Mouse (Mus musculus): ENCODE measurements around the gene Wdr1. TPM values are rescaled to one million over a fixed set of nuclear protein-coding genes. Genes with fewer than 3 reads are reported as not detected.

Wdr1 gene
- total RNA-seq, 2 experiments from 2014 or later: 122 to 133 TPM

DNA sequence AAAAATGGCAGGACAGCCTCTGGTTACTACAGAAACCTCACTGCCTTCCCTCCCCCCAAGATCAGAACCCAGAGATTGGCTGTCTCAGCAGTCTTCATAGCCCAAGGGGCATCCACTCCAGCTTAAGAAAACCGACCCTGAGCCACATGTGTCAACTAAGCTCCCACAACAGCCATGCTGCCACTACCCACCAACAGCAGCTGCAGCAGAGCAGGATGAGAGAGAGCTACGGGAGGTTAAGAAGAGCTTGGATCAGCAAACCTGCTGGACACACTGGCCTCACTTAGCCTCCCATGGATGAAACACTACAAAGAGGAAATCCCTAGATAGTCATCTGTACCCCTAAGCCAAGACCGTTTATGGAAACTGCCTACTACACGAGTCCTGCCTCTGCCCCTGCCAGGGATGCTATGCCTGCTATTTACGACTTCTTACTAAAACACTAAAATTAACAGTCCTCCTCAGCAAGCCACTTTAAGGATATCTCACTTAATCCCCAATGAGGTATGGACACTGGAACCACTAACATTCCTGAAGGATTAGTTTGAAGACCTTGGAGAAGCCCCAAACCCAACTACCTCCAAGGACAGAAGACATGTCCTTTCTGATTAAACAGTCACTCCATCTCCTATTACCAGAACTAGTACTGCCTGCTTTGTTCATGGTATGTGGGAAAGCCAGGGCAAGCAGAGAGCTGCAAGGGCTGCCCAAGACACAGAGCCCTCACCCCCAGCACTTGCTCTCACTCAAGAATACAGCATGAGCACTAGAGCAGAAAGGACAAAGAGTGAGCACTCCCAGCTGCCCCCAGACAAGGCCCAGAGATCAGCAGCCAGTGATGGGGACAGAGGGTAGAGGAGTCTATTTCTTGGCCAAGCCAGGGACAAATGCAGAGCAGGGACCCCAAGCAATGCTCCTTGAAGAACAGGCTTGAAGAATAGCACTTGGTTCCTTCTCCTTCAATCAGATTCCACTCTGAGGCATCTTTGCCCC lies 18.3 kb downstream of the Wdr1 start:
- DNase-seq: no peak

DNA sequence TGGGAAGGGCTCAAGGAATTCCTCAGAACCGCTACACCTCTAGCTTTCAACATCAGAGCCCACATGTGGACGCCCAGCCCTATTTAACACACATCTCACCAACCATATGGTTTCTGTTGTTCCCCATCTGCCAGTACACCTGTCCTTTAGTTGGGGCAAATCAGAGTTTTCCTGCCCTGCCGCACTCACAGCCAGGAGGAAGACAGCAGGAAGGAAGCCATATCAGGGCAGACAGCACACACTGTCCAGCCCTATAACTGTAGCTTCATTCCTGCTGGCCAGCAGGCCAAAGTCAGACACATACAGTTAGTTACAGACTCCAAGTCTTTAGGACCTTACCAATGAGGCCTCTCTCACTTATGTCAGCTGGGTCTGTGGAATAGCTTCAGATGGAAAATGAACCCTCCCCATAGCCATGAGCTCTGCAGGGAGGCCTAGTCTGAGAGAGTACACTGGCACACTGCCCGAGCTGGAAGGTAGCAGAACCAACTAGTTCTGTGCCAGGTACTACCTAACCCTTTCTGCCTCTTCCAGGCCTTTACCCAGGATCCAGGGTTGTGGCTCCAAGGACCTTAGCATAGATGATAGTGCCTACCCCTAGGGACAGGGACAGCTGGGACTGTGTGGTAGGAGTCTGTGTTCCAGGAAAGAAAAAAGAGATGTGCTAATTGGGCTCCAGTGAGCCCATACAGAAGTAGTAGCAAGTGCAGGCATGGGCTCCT lies 19.4 kb downstream of the Wdr1 start:
- DNase-seq: peak; percentile 67 to 74

DNA sequence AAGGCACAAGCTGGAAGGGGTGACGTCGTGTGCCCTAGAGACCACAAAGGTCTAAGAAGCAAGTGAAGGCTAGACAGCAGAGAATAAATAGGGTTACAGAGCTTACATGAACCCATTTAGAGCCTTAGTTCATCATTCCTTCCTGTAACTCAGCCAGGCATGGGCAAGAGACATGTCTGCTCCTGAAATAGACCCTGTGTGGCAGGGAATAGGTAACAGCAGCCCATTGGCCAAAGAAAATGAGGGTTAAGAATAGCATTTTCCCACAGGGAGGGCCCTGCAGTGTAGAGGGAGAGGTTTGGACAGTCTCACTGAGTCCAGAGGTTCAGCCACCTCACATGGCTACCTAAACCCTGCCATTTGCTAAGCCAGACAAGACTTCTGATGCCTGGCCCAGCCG lies 21.3 kb downstream of the Wdr1 start:
- peak in 1 of 2 experiments; percentile 64 for DNase-seq

DNA sequence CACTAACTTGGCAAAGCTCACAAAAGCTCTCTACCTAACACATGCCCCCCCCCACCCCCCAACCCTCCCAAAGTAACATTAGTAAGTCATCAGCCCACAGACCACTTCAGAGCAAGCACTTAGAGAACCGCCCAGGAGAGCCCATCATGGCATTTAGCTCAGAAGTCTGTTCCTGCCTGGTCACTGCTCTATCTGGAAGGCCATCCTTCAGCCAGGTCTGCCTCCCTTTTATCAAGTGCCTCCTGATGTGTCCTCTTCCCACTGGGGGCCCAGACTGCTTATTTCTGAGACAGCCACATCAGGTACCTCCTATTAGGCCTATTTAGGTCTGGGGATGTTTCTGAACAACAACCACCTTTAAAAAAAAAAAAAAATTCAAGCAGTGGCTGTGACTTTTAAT lies 22.1 kb downstream of the Wdr1 start:
- no peak for DNase-seq

DNA sequence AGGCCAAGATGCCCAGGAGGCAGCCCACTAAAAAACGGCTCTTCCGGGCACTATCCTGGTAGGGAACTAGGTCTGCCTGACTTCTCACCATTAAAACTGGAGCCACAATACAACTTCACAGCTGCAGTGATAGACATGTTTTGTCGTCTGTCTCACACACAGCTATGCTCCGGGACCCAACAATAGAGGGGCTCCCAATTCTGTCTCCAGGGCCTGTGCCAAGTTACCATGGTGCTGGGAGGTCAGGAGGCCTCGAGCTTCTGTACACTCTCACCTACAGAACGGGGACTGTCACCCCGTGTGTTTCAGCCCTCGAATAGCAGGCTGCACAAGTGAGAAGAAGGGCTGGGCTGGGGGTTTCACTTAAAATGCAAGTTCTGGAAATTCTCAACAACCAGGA lies 24.5 kb downstream of the Wdr1 start:
- no peak for DNase-seq

DNA sequence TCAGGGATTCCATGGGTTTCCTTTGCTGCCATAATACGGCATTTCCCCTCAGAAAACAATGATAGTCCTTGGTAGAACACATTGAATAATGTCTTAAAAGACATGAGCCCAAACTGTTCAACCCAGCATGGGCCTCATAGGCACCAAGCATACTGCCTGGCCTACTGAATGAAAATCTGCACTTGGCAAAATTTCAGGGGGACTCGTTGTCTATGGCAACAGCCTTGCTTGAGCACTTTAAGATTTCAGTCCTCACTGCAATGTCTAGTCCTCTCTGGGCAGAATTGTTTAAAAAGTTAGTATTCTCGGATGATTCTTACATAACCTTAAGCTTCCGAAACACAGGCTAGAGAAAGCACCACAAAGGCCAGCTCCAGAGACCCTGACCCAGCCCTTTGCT lies 25.2 kb downstream of the Wdr1 start:
- no peak for DNase-seq

DNA sequence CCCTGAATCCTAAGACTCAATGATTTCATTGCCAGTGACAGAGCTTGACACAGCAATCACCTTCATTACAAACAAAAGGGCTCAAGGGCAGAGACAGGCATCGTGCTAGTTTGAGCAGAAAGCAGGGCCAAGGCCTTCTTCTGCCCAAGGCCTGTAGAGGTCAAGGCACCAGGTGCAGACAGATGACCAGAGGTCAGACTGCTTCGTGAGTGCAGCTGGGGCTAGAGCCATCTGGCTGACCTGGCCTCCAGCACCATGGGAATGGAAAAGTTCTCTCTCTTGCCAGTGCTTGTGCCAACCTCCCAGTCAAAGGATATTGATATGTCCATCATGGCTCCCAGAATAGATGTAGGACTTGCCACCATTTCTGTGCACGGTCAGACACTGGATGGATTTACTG lies 26.2 kb downstream of the Wdr1 start:
- DNase-seq: peak; percentile 49 to 74

DNA sequence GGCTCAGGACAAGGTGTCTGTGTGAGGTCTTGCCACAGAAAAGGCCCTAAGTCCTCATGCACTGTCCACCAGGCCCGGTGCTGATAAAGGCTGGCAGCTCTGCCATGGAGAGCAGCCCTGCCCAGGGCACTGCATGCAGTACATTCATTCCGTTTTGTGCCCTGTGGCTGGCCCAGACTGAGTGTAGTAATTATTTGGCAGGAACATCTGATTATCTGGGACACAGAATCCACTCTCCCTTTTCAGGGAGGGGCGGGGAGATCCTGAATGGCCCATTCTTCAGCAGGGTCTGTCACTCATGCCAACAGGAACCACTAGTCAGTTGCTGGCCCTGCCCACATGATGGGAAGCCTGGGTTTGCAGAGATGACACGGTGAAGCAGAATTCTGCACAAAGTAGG lies 30.9 kb downstream of the Wdr1 start:
- DNase-seq: peak; percentile 61 to 78

DNA sequence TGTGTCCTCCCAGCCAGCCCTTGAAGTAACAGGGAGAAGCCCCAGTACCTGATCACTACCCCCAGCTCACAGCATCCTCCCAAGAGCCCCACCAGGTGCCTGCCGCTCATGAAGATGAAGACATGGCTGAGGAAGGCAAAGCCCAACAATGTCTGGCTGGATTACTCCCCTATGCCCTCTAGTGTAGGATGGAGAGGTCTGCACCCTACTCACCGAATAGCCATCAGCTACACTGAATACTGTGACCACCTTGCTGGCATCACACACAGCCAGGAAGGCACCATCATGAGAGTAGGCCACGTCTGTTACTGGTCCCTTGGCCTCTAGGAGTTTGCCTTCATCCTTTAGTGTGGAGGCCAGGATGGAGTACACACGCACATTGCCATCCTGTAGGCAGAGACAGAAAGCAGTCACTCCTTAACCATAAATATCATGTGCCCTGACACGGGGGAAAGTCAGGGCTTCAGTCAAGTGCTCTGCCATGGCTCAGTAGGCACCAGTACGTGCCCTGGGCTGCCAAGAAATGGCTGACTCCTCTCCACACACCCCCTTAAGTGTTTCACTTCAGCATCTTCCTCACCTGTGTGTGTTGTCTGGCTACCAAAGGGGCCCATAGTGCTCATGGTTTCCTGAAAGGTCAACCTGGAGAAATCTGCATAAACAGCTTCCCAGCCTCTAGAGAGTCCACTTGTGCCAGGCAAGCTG lies 33.1 kb downstream of the Wdr1 start:
- DNase-seq: no peak

DNA sequence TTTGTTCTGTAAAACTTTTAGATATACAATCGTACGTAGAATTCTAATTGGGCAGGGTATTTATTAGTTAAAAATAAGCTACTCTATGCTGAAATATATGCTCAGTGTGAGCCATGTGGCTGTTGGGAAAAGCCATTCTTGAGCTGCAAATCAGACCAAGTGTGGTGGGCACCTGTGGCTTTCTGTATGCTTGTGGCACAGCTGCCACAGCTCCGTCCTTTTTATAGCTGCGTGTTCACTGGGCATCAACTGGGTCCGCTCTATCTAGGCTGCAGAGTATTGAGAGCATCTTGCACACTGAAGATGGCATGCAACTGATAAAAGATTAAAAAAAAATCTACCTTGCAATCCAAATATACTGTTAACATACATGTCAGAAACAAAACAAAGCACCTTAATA lies 40.0 kb downstream of the Wdr1 start:
- no peak for DNase-seq

DNA sequence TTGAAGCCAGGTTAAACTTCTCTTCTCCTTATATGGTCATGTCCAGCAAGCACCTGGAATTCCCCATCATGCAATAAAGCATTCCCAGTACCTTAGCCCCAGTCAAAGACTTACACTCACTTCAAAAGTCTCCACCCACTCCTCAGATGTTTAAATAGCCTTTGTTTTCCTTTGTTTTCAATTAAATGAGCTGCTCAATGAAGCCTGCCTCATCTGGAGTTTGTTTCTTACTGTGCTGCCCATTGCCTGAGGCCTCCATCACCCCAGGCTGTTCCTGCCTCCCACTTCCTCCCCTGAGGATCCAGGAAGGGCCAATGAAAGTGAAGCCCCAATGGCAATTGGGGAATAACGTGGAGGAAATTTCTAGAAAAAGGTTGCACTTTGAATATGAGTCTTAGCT lies 42.2 kb downstream of the Wdr1 start:
- no peak for DNase-seq

DNA sequence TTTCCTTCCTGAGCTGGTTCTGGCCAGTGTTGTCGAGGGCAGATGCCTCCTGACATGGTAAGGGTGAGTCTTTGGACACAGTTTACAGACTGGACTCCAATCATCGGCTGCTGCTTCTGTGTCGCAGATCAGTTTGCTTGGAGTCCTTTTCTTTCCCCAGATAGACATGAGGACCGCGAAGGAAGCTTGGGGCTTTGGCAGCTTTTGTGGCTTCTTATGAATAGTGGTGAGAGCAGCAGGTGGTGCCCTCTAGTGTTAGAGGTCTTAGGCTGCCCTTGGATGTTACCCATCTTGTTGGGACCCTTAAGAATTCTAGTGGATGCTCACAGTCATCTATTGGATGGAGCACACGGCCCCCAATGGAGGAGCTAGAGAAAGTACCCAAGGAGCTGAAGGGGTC lies 46.8 kb downstream of the Wdr1 start:
- DNase-seq: peak; percentile 23 to 39

DNA sequence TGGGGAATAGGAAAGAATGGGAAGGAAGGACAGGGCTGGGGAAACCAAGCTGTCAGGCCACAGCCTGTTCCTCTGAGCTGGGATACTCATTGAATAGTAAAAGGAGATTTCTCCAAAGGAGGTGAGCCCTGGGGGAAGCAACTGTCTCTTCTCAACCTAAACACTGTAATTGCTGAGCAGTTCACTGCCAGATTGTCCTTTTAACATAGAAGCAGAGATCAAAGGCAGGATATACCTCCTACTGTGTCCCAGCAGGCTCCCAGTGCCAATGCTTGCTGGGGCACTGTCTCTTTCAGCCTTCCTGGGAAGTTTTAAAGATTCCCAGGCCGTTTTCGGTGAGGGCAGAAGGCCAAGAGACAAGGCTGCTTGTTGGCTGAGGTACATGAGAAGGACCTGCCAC lies 50.0 kb downstream of the Wdr1 start:
- DNase-seq: no peak

DNA sequence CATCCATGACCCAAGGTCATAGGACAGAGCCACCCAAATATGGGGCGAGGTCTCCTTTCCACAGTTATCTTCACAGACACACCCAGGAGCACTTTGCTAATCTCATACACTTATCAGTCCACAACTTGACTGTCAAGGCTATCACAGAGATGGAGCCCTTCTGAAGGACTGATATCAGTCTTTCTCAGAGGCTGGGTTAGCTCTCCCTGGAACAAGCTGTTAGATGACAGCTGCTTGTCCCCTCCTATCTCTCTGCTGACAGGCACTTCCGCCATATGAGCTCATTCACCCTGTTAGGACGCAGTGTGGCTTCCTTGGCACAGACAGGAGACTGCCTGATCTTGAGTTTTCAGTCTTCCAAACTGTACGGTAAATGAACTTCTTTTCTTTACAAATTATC lies 53.5 kb downstream of the Wdr1 start:
- DNase-seq: no peak

DNA sequence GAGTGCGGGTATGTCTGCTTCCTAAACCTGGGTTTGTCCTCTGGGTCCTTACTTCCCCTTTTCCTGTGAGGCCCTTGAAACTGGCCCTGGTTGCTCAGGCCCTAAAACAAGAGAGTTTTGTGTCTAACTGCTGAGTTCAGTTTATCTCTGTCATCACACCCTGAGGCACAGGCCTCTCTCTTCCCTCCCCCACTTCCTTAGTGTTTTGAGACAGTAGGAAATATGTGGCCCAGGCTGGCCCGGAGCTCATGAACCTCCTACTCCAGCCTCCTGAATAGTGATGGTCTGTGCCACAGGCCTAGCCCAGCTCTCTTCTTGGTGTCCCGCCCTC lies 57.6 kb downstream of the Wdr1 start:
- DNase-seq: peak in 1 of 2 experiments; percentile 30

DNA sequence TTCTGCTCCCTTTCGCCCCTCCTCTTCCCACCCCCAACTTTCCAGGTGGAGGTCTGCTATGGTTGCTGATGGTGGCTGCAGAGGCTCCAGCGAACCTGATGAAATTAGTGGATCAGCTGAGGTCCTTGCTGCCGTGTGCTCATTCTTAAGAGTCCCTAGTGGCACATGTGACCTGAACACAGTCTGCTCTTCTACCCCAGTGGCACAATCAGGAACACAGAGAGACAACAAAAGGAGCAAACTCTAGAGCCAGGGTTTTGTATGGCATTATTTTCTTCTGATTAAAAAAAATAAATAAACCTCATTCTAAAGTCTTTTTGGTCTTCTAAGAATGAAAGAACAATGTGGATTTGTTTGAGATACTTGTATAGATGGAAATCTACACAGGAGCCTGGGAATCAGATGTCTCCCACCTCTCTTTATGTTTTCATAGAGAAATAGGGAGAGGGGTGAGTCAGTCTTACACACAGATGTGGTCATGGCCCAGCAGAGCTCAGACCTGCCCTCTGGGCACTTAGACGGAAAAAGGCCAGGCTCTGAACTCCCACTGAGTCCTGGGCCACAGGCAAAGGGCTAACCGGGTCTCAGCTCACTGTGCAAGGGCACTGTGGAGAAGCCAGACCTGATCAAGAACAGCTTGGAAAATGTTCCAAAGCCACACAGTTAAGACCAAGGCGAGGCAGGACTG lies 58.1 kb downstream of the Wdr1 start:
- DNase-seq: no peak

DNA sequence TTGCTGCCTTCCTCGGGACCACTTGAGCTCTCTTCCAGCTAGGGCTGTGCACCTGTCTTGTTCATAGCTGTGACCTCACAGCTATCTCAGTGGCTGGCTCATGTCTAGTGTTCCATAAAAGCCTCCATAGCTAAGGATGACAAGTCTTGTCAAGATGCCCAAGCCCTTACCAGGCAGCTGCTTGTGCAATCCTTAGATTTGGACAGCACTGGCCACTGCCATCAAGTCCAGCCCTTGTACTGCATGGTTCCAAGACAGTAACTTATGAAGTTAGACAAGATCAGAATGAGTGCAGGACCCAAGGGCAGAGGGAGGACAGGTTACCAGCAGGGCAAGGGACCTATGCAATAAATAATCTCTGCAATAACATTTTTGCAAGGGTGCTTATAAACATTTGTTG lies 58.9 kb downstream of the Wdr1 start:
- no peak for DNase-seq

DNA sequence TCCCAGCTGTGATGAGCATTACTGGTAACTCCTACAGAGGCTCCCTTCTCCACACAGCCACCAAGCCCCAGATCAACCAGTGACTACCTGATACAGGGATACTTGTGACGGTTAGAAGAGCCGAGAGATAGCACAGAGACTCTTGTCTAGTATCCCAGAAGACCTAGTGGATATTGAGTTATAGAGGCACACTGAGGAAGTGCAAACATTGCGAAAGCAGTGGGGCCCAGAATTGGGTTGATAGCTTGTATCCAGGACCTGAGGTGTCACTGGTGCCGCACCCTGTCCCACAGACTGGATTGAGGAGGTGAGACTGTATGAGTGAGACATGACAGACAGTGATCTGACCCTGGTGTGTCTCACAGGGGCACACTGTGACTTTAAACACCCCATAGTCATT lies 60.0 kb downstream of the Wdr1 start, which contains the start of gene Slc2a9:
TSS of gene Slc2a9 (minus strand) at position 152 of the 400 bp plus-strand sequence.
- no peak for DNase-seq

DNA sequence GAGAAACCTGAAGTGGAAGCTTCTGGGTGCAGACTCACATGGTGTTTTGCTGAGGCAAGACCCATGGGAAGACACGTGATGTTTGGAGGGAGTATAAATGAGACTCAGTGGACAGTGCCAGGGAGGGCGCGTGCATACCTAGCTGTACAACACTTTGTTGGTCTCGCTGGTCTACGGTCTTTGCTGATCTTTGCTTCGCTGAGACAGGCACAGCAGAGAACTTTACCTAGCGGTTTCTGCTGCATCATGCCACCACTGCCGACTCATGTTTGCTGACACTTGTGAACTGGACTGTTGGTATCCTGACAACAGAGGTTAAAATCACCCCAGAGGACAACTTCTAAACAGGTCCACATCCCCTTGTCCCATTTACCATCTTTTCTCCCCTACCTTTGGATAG lies 63.0 kb downstream of the Wdr1 start:
- DNase-seq: no peak

DNA sequence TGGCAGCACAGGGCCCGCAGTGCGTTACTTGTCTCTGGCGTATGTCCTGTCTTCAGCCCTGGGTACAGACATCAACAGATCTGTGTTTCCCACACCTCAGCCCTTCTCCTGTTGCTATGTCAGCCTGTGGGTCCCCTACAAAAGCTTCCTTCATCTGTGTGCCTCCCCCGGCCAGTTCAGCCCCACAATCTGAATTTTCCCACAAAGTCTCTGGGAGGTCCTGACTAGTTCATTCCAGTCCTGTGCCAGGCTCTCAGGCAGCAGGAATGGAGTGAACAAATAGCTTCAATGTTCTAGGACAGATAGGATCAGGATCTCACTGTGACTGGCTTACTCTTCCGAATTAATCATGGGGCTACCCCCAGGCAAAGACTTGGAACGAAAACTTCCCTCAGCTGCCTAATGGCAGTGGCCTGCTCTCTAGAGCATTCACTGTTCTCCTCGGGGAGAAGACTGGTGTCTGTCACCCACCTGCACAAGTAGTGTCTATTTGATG lies 63.7 kb downstream of the Wdr1 start:
- DNase-seq: no peak

DNA sequence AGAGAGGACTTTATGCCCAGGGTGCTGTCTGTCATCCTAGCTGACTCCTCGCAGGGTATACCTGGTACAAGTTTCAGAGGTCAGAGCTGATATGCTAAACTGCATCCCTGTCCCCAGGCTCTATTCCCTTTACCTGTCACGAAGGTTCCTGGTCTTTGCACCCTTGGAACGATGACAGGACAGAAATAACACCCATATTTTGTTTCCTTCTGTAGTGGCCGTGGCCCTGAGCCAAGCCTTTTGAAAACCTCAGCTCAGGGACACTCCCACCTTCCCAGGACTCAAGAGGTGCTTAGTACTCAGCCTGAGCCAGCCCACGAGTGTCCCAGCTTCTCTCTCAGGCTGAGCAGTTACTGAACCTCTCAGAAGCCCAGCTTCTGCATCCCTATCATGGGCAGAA lies 64.5 kb downstream of the Wdr1 start:
- no peak for DNase-seq

DNA sequence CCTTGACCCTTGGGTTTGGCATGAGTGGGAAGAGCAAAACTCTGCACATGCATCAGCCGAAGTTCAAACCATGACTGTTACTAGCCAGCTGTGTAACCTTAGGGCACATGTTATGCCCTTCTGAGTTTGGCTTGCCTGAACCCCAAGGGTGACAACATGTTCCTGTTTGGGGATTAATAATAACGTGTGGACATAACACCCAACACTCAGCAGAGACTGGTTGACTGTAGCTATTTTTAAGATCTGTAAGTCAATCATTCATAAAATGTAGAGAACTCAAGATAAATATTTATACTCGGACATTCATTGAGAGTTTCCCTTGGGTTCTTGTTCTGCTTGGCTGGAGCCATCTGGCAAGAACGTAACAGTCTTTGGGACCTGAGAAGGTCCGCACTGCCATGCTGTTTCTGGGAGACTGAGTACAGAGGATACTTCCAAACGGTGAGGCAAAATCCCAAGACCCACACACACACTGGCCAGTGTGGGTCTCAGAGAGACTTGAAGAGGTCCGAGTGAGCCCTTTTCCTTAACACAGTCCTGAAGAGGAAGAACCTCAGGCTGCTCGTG lies 66.4 kb downstream of the Wdr1 start:
- no peak for DNase-seq

Data from heart, adult 18-20 months (tissue).